Mouse (Mus musculus) olfactory bulb, adult 2 months (tissue): ENCODE results near the gene Ccdc130.

Experiments used
- CTCF ChIP-seq: fragments of 200-500 bp; IDR thresholded peaks from 2 replicates; pipeline ENCODE4 v1.5.1; 2012; ENCODE audit warnings: low read depth, mild to moderate bottlenecking, low read length, moderate library complexity; ENCODE audit not compliant: insufficient read depth
- POLR2A ChIP-seq: fragments of 200-500 bp; IDR thresholded peaks from 2 replicates; pipeline ENCODE4 v1.6.1; 2012; ENCODE audit warnings: mild to moderate bottlenecking, low read depth, low read length, moderate library complexity; ENCODE audit not compliant: insufficient read depth

- no peak for TF ChIP-seq CTCF
- TF ChIP-seq POLR2A: no peak
These were observed 61.5 kb downstream of the Ccdc130 start for GRCm38 (mm10) chr8:84208381-84209380.
